Mouse (Mus musculus): ENCODE results near the gene Cbwd1. TPM values are rescaled to one million over a fixed set of nuclear protein-coding genes. Genes with fewer than 3 reads are reported as not detected.
"Not testable (repeated sequence)": the region's sequence is repeated elsewhere in the genome, so short reads cannot be mapped to it uniquely, and the experiment has no call there.

The Cbwd1 gene
- polyA plus RNA-seq, 1 experiment, result 11.7 TPM

- TF ChIP-seq CTCF (IDR thresholded peaks at IDR 0.05; ENCODE audit: borderline replicate concordance, extremely low read depth, insufficient read depth, insufficient read length) (no peak), POLR2A (IDR thresholded peaks at IDR 0.05; ENCODE audit: borderline replicate concordance, extremely low read depth, insufficient read depth, insufficient read length, poor library complexity, severe bottlenecking) (no peak)
- DNase-seq (ENCODE audit: low read depth), result no peak
These were observed 74.5 kb downstream of the Cbwd1 start for GRCm38 (mm10) chr19:24886888-24887287.

GRCm38 (mm10) chr19:24885504-24885903 is 75.9 kb downstream of the Cbwd1 start:
- peak; percentile 75 for DNase-seq (ENCODE audit: low read depth)
- TF ChIP-seq POLR2A (IDR thresholded peaks at IDR 0.05; ENCODE audit: borderline replicate concordance, extremely low read depth, insufficient read depth, insufficient read length, poor library complexity, severe bottlenecking) (no peak), CTCF (IDR thresholded peaks at IDR 0.05; ENCODE audit: borderline replicate concordance, extremely low read depth, insufficient read depth, insufficient read length) (peak; percentile 82)

GRCm38 (mm10) chr19:24881237-24881636 is 80.2 kb downstream of the Cbwd1 start:
- no peak for TF ChIP-seq POLR2A (IDR thresholded peaks at IDR 0.05; ENCODE audit: borderline replicate concordance, extremely low read depth, insufficient read depth, insufficient read length, poor library complexity, severe bottlenecking)
- no peak for TF ChIP-seq CTCF (IDR thresholded peaks at IDR 0.05; ENCODE audit: borderline replicate concordance, extremely low read depth, insufficient read depth, insufficient read length)
- DNase-seq (ENCODE audit: low read depth), result no peak

GRCm38 (mm10) chr19:24875129-24875870 is 86.1 kb downstream of the Cbwd1 start, which contains the start of gene Gm10053:
Gene Gm10053, plus strand, starts transcription at chr19:24875686.
- not testable (repeated sequence) for DNase-seq (ENCODE audit: low read depth)

GRCm38 (mm10) chr19:24873873-24874272 is 87.5 kb downstream of the Cbwd1 start:
- DNase-seq (ENCODE audit: low read depth), result peak; percentile 46
- no peak for TF ChIP-seq POLR2A (IDR thresholded peaks at IDR 0.05; ENCODE audit: borderline replicate concordance, extremely low read depth, insufficient read depth, insufficient read length, poor library complexity, severe bottlenecking)
- TF ChIP-seq CTCF (IDR thresholded peaks at IDR 0.05; ENCODE audit: borderline replicate concordance, extremely low read depth, insufficient read depth, insufficient read length), result no peak

GRCm38 (mm10) chr19:24871037-24871635 is 90.3 kb downstream of the Cbwd1 start:
- TF ChIP-seq CTCF (IDR thresholded peaks at IDR 0.05; ENCODE audit: borderline replicate concordance, extremely low read depth, insufficient read depth, insufficient read length) (peak; percentile 98), POLR2A (IDR thresholded peaks at IDR 0.05; ENCODE audit: borderline replicate concordance, extremely low read depth, insufficient read depth, insufficient read length, poor library complexity, severe bottlenecking) (no peak)
- DNase-seq (ENCODE audit: low read depth), result peak; percentile 90

Other genes with a start within 250 kb of the Cbwd1 start
- 3.4 and 6.7 TPM in 2 replicates for gene Pgm5, start 99.8 kb downstream of the Cbwd1 start, polyA plus RNA-seq (2012; rRNA removed)
- gene Gm10053, start 85.9 kb downstream of the Cbwd1 start, polyA plus RNA-seq (2012; rRNA removed), result 33.8 and 40.5 TPM in 2 replicates
- 0.13 and 0.41 TPM in 2 replicates for gene Foxd4, start 60.4 kb downstream of the Cbwd1 start, polyA plus RNA-seq (2012; rRNA removed)
- 0.25 and 1.2 TPM in 2 replicates for gene Dock8, start 37.9 kb upstream of the Cbwd1 start, polyA plus RNA-seq (2012; rRNA removed)